Mouse (Mus musculus): ENCODE data around the gene Rpl13a. TPM values are rescaled to one million over a fixed set of nuclear protein-coding genes. Genes with fewer than 3 reads are reported as not detected.
"Not testable (repeated sequence)": the region's sequence is repeated elsewhere in the genome, so short reads cannot be mapped to it uniquely, and the experiment has no call there.

The Rpl13a gene
- polyA plus RNA-seq (2014; fragmentation: Nextera tagmentation; extraction: Ambion mirVana), result 1,687 and 1,710 TPM in 2 replicates

DNA sequence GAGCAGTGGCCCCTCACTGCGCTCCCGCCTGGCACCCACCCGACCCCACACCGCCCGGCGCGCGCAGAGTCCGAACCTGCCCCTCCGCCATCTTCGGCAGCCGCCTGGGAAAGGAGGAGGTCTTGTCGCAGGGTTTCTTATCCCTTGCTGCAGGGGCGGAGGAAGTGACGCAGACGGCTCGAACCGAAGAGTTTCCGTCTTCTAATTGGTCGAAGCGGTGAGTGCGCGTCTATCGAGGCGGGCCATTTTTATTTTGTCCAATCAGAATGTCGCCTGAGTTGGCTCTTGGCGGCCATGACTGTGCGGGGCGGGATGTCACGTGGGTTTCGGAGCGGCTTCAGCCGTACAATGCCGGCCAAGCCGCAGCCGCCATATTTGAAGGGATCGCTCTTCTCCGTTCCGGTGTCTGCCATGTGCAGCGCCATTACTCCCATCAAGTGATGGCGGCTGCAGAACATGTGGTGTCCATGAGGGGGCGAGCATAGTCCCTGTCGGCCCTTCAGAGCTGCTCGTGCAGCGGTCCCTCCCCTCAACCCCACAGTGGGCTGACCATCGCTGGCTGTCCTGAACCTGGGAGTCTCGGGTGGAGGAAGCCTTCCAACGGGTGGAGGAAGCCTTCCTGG lies at the start of gene Rpl13a:
Rpl13a (minus strand) TSS at position 138 of the 623 bp plus-strand sequence.
- under 1% methylated on average over 48 of the region's 48 CpGs for WGBS
- ATAC-seq (replicated peaks; ENCODE audit: low FRiP score, low TSS enrichment, low read depth), result peak; percentile 92
- peak within 1 kb of the TSS; percentile 91 for H3K27ac ChIP-seq (ENCODE audit: low read depth)

DNA sequence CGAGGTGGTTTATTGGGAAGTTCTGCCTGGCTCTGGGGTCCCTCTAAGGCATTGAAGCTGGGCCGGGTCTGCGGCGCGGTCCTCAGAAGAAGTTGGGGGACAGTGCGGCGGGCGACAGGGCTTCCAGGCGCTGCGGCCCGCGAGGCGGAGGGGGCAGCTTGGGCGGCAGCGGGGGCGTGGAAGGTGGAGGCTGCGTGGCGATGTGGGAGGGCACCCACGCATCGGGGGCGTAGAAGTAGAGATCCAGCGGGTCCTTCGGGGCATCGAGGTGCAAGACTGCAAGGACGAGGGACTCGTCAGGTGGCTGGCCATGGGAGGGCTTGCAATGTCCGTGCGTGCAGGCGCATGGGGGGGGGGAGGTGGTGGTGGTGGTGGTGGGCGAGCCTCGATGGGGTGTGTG lies 47.8 kb upstream of the Rpl13a start:
- ATAC-seq (replicated peaks; ENCODE audit: low FRiP score, low TSS enrichment, low read depth) (no peak), DNase-seq (ENCODE audit: low spot score) (no peak)
- Histone ChIP-seq H3K27ac (ENCODE audit: low read depth) (no peak overlapping the region), H3K36me3 (ENCODE audit: control insufficient read depth, insufficient read depth, low read length) (no peaks in the 10 kb centered on the region), H3K27me3 (replicated peaks; ENCODE audit: control insufficient read depth, insufficient read depth, low read length) (peaks cover 85% of the 10 kb centered on the region), H3K9ac (ENCODE audit: low read length) (no peak overlapping the region), H3K9me3 (ENCODE audit: control insufficient read depth, low read length) (no peaks in the 10 kb centered on the region; the same call in 1 of the 2 replicates), H3K4me3 (ENCODE audit: low read depth, low read length) (no peak overlapping the region; the same call in 1 of the 2 replicates), H3K4me2 (ENCODE audit: low read length) (peak overlapping the region; percentile 31), H3K4me1 (replicated peaks; ENCODE audit: control insufficient read depth, insufficient read depth, low read length) (peaks cover 5% of the 10 kb centered on the region)
- 3% methylated on average over 31 of the region's 31 CpGs for WGBS

More for the DNA sequence above, at the start of gene Rpl13a:
- Histone ChIP-seq H3K36me3 (ENCODE audit: control insufficient read depth, insufficient read depth, low read length) (peaks cover 29% of the 10 kb centered on the region), H3K4me1 (replicated peaks; ENCODE audit: control insufficient read depth, insufficient read depth, low read length) (peaks cover 23% of the 10 kb centered on the region), H3K4me3 (ENCODE audit: low read depth, low read length) (peak within 1 kb of the TSS; percentile 100), H3K9me3 (ENCODE audit: control insufficient read depth, low read length) (no peaks in the 10 kb centered on the region), H3K27me3 (replicated peaks; ENCODE audit: control insufficient read depth, insufficient read depth, low read length) (no peaks in the 10 kb centered on the region), H3K9ac (ENCODE audit: low read length) (peak within 1 kb of the TSS; percentile 99), H3K4me2 (ENCODE audit: low read length) (peak within 1 kb of the TSS; percentile 97)
- peak; percentile 98 for DNase-seq (ENCODE audit: low spot score)

DNA sequence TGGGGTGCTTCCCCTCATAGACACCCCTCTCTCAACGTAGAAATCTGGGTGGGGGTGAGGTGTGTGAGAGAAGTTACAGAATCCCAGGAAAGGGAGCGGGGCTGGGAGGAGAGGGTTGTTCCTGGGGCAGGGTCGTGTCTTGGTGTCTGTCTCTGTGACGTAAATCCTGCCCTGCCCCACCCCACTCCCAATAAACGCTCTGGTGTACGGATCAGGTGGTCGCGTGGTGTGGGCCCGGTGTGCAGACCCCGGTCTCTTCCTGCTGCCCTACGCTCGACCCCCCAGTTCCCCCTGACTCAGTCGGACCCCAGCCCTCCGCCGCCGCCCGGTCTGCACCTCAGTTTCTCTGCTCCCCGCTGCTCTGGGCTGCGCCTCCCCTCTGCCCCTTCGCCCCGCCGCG lies 47.4 kb upstream of the Rpl13a start:
- peaks cover 5% of the 10 kb centered on the region for H3K4me1 ChIP-seq (replicated peaks; ENCODE audit: control insufficient read depth, insufficient read depth, low read length)
- no peak overlapping the region for H3K27ac ChIP-seq (ENCODE audit: low read depth)
- 2% methylated on average over 23 of the region's 23 CpGs for WGBS
- ATAC-seq (replicated peaks; ENCODE audit: low FRiP score, low TSS enrichment, low read depth) (no peak), DNase-seq (ENCODE audit: low spot score) (no peak)
- H3K4me3 ChIP-seq (ENCODE audit: low read depth, low read length), result no peak overlapping the region; the same call in 1 of the 2 replicates
- peak overlapping the region; percentile 31 for H3K4me2 ChIP-seq (ENCODE audit: low read length)
- H3K27me3 ChIP-seq (replicated peaks; ENCODE audit: control insufficient read depth, insufficient read depth, low read length), result peaks cover 81% of the 10 kb centered on the region
- H3K9ac ChIP-seq (ENCODE audit: low read length), result no peak overlapping the region
- H3K36me3 ChIP-seq (ENCODE audit: control insufficient read depth, insufficient read depth, low read length), result no peaks in the 10 kb centered on the region
- no peaks in the 10 kb centered on the region; the same call in 1 of the 2 replicates for H3K9me3 ChIP-seq (ENCODE audit: control insufficient read depth, low read length)

DNA sequence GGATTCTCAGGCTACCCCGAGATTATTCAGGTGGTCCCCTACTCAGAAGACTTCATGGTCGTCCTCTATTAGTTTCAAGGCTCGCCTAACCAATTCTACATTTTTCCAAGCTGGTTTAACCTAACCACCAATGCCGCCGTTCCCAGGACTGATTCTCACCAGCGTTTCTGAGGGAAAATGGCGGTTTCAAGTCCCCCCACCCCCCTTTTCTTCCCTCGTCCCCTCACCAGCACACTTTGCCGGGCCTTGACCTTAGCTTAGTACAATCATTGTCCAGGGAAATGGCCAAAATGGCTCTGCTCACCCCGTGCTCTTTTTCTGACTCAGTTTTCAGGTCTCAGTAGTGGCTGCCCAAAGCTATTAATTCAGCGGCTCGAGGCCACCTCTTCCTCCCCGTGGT lies 46.8 kb upstream of the Rpl13a start:
- peaks cover 5% of the 10 kb centered on the region for H3K4me1 ChIP-seq (replicated peaks; ENCODE audit: control insufficient read depth, insufficient read depth, low read length)
- peaks cover 76% of the 10 kb centered on the region for H3K27me3 ChIP-seq (replicated peaks; ENCODE audit: control insufficient read depth, insufficient read depth, low read length)
- no peak overlapping the region for H3K4me3 ChIP-seq (ENCODE audit: low read depth, low read length)
- no peak overlapping the region for H3K27ac ChIP-seq (ENCODE audit: low read depth)
- H3K9ac ChIP-seq (ENCODE audit: low read length), result no peak overlapping the region
- H3K4me2 ChIP-seq (ENCODE audit: low read length), result no peak overlapping the region
- ATAC-seq (replicated peaks; ENCODE audit: low FRiP score, low TSS enrichment, low read depth) (no peak), DNase-seq (ENCODE audit: low spot score) (no peak)
- H3K36me3 ChIP-seq (ENCODE audit: control insufficient read depth, insufficient read depth, low read length), result no peaks in the 10 kb centered on the region
- WGBS, result 3% methylated on average over 13 of the region's 13 CpGs
- peaks cover 3% of the 10 kb centered on the region for H3K9me3 ChIP-seq (ENCODE audit: control insufficient read depth, low read length)

DNA sequence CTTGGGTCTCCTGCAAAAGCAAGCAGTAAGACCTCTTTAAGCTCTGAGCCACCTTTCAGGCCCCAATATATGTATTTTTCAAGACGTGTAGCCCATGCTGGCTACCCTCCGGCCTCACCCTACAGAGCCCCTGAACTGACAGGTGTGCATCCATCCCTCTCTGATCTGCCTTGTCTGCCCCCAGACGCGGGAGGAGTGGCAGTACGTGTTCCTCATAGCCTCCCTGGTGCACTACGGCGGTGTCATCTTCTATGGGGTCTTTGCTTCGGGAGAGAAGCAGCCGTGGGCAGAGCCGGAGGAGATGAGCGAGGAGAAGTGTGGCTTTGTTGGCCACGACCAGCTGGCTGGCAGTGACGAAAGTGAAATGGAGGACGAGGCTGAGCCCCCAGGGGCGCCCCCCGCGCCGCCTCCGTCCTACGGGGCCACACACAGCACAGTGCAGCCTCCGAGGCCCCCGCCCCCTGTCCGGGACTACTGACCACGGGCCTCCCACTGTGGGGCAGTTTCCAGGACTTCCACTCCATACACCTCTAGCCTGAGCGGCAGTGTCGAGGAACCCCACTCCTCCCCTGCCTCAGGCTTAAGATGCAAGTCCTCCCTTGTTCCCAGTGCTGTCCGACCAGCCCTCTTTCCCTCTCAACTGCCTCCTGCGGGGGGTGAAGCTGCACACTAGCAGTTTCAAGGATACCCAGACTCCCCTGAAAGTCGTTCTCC lies 46.2 kb upstream of the Rpl13a start:
- Histone ChIP-seq H3K9me3 (ENCODE audit: control insufficient read depth, low read length) (peaks cover 10% of the 10 kb centered on the region), H3K9ac (ENCODE audit: low read length) (no peak overlapping the region), H3K36me3 (ENCODE audit: control insufficient read depth, insufficient read depth, low read length) (no peaks in the 10 kb centered on the region), H3K4me3 (ENCODE audit: low read depth, low read length) (no peak overlapping the region), H3K4me2 (ENCODE audit: low read length) (no peak overlapping the region), H3K27ac (ENCODE audit: low read depth) (no peak overlapping the region), H3K27me3 (replicated peaks; ENCODE audit: control insufficient read depth, insufficient read depth, low read length) (peaks cover 72% of the 10 kb centered on the region), H3K4me1 (replicated peaks; ENCODE audit: control insufficient read depth, insufficient read depth, low read length) (peaks cover 5% of the 10 kb centered on the region)
- ATAC-seq (replicated peaks; ENCODE audit: low FRiP score, low TSS enrichment, low read depth) (0 out of 2 replicates have a peak, but pooled peaks have one; percentile 24), DNase-seq (ENCODE audit: low spot score) (no peak)
- WGBS, result 4% methylated on average over 28 of the region's 29 CpGs

DNA sequence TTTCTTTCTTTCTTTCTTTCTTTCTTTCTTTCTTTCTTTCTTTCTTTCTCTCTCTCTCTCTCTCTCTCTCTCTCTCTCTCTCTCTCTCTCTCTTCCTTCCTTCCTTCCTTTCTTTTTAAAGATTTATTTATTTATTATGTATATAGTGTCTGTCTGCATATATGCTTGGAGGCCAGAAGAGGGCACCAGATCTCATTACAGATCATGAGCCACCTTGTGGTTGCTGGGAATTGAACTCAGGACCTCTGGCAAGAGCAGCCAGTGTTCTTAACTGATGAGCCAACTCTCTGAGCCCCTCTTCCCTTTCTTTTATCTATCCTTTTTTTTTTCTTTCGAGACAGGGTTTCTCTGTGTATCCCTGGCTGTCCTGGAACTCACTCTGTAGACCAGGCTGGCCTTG lies 45.2 kb upstream of the Rpl13a start:
- 69% methylated on average over 1 of the region's 1 CpGs for whole genome bisulfite sequencing
- not testable (repeated sequence) for H3K9ac ChIP-seq (ENCODE audit: low read length); H3K4me1 ChIP-seq (replicated peaks; ENCODE audit: control insufficient read depth, insufficient read depth, low read length); H3K27ac ChIP-seq (ENCODE audit: low read depth); H3K4me3 ChIP-seq (ENCODE audit: low read depth, low read length); H3K4me2 ChIP-seq (ENCODE audit: low read length); DNase-seq (ENCODE audit: low spot score); ATAC-seq (replicated peaks; ENCODE audit: low FRiP score, low TSS enrichment, low read depth); H3K36me3 ChIP-seq (ENCODE audit: control insufficient read depth, insufficient read depth, low read length)
- H3K27me3 ChIP-seq (replicated peaks; ENCODE audit: control insufficient read depth, insufficient read depth, low read length), result peaks cover 72% of the 10 kb centered on the region
- peaks cover 19% of the 10 kb centered on the region for H3K9me3 ChIP-seq (ENCODE audit: control insufficient read depth, low read length)

DNA sequence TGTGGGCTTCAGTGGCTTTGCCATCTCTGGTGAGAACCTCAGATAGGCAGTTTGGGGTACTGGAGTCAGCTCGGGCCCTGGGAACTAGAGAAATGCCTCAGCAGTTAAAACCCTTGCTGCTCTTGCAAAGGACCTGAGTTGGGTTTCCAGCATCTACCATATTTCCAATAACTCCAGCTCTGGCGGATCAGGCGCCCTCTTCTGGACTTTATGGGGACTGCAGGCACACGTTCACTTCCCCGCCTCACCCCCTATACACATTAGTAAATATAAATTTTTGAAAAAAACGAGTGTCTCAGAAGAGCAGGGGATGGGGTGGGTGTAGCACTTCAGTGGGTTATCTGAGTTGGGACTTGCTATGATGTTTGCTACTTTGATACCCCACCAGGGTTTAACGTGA lies 44.4 kb upstream of the Rpl13a start:
- WGBS, result 62% methylated on average over 7 of the region's 7 CpGs
- ATAC-seq (replicated peaks; ENCODE audit: low FRiP score, low TSS enrichment, low read depth), result no peak
- H3K4me2 ChIP-seq (ENCODE audit: low read length), result no peak overlapping the region
- DNase-seq (ENCODE audit: low spot score), result no peak
- peaks cover 72% of the 10 kb centered on the region for H3K27me3 ChIP-seq (replicated peaks; ENCODE audit: control insufficient read depth, insufficient read depth, low read length)
- H3K4me3 ChIP-seq (ENCODE audit: low read depth, low read length), result no peak overlapping the region
- H3K4me1 ChIP-seq (replicated peaks; ENCODE audit: control insufficient read depth, insufficient read depth, low read length), result peaks cover 5% of the 10 kb centered on the region
- no peak overlapping the region for H3K27ac ChIP-seq (ENCODE audit: low read depth)
- H3K36me3 ChIP-seq (ENCODE audit: control insufficient read depth, insufficient read depth, low read length), result no peaks in the 10 kb centered on the region
- peaks cover 21% of the 10 kb centered on the region for H3K9me3 ChIP-seq (ENCODE audit: control insufficient read depth, low read length)
- H3K9ac ChIP-seq (ENCODE audit: low read length), result no peak overlapping the region

DNA sequence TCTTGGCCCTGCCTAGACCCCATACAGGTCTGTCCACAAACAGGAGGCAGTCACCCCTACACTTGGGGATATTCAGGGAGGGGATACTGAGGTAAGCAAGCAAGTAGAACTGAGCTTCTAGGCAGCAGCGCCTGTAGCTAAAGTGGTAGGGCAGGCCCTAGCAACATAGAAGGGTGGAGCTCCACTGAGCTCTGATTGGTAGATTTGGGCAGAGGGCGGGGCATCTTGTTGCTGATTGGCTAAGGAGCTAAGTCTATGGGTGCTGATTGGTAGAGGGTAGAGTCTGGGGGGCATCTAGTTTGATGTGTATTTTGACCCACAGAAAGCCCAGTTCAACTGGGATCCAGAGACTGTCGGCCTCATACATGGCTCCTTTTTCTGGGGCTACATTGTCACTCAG lies 40.9 kb upstream of the Rpl13a start:
- 87% methylated on average over 3 of the region's 3 CpGs for WGBS
- H3K27ac ChIP-seq (ENCODE audit: low read depth), result no peak overlapping the region
- H3K9me3 ChIP-seq (ENCODE audit: control insufficient read depth, low read length), result peaks cover 21% of the 10 kb centered on the region
- ATAC-seq (replicated peaks; ENCODE audit: low FRiP score, low TSS enrichment, low read depth) (no peak), DNase-seq (ENCODE audit: low spot score) (no peak)
- H3K27me3 ChIP-seq (replicated peaks; ENCODE audit: control insufficient read depth, insufficient read depth, low read length), result peaks cover 72% of the 10 kb centered on the region
- H3K4me2 ChIP-seq (ENCODE audit: low read length), result no peak overlapping the region
- no peak overlapping the region for H3K9ac ChIP-seq (ENCODE audit: low read length)
- H3K4me1 ChIP-seq (replicated peaks; ENCODE audit: control insufficient read depth, insufficient read depth, low read length), result no peaks in the 10 kb centered on the region
- H3K36me3 ChIP-seq (ENCODE audit: control insufficient read depth, insufficient read depth, low read length), result no peaks in the 10 kb centered on the region
- H3K4me3 ChIP-seq (ENCODE audit: low read depth, low read length), result no peak overlapping the region
